Mouse (Mus musculus) liver, embryonic 14.5 days (tissue): Measurements from ENCODE around the gene Ppp2r5e.

ENCODE experiments used
- CTCF ChIP-seq: IDR thresholded peaks from 2 replicates; pipeline ENCODE4 v1.5.1; 2016; ENCODE audit warnings: antibody characterized with exemption, low read depth, control low read depth
- EP300 ChIP-seq: IDR thresholded peaks from 2 replicates; pipeline ENCODE4 v1.6.1; 2016; ENCODE audit warnings: antibody characterized with exemption, low read depth

DNA sequence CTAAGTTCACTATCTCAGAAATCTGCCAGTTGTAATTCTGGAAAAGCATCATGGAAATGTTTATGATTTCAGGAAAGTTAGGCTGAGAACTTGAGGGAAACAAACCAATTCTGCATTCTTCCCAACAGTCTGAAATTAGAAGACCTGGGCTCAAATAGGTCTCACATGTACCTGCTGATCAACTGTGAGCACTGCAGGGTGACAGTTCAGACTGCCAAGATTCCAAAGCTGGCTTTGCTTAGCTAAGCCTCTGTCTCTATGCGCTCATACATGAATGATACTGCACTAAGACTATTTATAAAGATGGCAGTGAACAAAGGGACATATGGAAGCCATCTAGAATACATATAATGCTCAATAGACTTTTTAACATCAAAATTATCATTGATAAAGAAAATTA, 67.7 kb downstream of the Ppp2r5e start:
- TF ChIP-seq CTCF (no peak), EP300 (no peak)
